Mouse (Mus musculus) spleen, postnatal 36 days (tissue): ENCODE measurements around the gene Cmc1.

ENCODE experiments used
- DNase-seq, 2 experiments: peaks; one replicate each; pipeline ENCODE4 v3.0.0; 2022; ENCODE audit warnings: low spot score in 2 of 2, mixed read lengths in 1 of 2

Cmc1 gene

GRCm38 (mm10) chr9:118149407-118150402 lies at the start of gene Cmc1:
TSS of gene Cmc1 (minus strand) at chr9:118150177.
- DNase-seq: peak; percentile 80 to 82

- no peak for DNase-seq
These were observed 48.6 kb upstream of the Cmc1 start for GRCm38 (mm10) chr9:118198557-118198956.

DNA sequence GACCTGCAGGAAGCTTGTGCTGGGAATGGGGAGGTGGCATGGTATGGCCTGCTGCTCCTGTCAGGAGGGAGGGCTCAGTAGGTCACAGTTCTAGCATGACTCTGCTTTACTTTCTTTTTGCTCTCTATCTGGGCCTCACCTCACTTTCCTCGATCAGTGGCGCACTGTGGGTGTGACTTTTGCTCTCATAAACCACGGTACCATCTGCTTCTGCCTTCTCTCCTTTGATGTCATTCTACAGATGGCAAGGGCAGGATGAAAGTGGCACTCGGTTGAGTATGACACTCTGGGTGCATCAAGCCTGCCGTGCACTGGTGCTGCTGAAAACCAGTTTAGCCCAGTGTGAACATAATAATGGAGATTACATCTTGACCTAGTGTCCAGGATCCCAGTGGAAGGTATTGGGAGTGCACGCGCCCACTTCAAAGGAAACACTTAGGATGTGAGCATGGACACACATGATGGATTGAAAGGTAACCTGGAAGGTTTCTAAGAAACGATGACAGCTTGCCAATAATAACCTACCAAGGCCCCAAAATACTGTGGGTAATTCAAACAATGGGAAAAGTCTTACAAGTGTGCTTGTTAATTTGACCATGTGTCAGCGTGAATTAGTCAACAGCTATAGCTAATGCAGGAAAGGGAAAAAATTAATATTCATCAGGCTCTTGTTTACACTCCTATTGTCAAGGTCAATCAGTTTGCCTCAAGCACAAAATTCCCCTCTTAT lies 46.8 kb upstream of the Cmc1 start:
- no peak for DNase-seq

GRCm38 (mm10) chr9:118193263-118193662 lies 43.3 kb upstream of the Cmc1 start:
- no peak for DNase-seq

DNA sequence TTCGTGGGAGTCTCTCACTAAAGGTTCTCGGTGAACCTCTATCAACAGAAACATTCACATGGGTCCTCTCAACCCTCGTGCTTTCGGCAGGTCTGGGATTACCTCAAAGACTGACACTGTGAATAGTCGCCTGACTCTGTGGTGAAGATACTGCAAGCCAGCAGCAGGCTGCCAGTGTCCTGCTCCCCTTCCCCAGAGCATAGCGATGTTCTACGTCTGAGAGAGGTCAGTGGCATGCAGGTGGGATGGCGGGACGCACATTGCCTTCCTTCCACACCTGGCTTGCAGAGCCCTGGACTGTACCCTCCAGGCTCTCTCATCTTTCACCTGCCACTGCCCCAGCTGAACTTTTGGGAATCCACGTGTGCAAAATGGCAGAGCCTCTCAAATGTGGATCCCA lies 41.3 kb upstream of the Cmc1 start:
- DNase-seq: no peak

GRCm38 (mm10) chr9:118188374-118188773 lies 38.4 kb upstream of the Cmc1 start:
- no peak for DNase-seq

DNA sequence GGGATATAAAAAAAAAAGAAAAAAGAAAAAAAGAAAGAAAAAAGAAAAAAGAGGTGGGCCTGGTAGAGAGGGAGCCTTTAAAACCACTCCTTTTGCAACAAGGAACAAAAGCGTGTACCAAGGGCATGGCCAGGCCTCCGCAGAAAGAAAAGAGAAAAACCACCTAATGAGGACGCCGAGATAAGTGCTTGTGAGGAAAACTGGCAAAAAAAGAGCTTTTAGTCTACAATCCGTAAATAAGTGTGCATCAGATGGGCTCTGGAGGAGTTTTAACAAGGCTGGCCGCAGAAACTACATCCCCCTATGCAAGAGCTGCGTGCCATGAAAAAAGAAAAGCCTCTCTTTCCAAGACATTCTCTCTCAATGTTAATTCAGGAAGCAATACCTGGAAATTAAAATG lies 37.4 kb upstream of the Cmc1 start:
- DNase-seq: no peak

DNA sequence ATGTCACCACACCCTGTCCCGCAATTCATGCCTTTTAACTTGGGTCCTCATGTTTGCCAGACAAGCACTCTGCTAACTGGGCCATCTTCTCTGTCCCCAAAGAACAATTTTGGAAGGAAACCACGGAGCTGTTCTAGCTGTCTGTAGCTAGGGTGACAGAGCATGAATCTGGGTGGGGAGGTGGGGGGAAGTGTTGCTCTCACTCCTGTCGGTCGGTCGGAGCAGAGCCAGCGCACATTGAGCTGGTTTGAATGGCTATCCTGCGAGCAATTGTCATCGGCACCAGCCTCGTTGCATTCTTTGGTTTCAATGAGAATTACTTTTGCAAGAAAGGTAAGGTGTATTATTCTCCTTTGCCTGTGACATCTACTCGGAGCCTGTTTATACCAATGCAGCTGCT lies 36.8 kb upstream of the Cmc1 start:
- DNase-seq: no peak

DNA sequence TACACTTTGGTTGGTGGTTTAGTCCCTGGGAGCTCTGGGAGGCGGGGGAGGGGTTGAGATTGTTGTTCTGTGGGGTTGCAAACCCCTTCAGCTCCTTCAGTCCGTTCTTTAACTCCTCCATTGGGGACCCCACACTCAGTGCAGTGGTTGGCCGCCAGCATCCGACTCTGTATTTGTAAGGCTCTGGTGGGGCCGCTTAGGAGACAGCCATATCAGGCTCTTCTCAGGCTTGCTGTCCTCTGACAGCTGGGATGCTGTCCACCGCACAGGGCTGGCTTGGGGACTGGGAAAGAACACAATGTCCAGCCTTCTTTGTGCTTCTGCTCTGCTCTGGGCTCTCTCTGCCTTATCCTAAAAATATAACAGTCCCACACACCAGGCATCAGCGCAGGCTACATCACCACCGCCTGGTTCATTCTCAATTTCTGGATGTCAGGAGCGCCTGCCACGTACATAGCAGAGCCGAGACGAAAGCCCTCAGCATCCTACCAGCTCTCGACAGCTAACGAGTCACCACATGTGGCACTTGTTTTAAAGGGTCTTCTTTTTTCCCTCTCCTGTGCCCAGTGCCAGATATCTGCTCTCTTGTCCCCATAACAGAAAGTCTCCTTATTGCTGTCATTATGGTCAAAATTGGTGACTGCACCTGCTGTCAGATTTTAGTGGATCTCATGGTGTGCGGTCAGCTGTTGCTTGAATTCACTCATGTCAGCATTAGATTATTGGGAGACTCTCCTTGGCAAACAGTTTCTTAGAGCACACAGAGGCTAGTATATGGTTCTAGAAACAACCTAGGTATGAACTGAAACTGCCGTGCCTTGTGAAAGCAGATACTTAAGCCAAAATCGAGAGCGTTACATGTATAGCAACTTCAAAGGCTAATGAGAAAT lies 29.4 kb upstream of the Cmc1 start:
- no peak for DNase-seq

DNA sequence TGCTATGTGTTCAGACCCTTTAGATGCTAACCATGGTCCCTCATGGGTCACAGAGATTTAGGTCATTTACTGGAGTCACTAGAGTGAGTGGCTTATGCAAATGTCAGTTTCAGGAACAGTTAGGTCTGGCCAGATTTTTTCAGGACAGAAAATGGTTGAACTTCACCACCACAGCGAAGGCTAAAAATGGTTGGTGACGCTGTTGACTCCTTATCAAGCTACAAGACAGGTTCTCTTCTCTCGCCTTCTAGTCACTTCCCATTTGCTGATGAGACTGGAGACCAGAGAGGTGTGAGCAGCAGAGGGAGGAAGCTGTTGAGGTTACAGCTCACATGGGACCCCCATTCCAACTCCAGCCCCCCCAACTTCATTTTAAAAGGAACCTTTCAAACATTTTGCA lies 26.7 kb upstream of the Cmc1 start:
- DNase-seq: no peak

DNA sequence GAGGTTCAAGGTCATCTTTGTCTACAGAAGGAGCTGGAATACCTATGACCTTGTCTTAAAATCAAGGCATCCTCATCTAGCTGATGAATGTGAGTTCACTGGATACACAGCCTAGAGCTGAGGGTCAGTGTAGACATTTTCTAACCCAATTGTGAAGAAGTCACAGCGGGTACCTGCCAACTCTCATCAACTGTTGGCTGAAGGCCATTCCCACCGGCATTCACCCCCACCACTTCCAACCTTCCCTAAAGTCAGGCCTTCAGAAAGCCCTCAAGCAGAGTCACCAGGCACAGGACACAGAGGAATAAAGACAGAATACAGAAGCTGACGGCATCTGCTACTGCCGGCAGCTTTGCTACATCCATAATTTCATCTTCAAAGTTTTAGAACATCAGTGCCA lies 25.4 kb upstream of the Cmc1 start:
- no peak for DNase-seq

DNA sequence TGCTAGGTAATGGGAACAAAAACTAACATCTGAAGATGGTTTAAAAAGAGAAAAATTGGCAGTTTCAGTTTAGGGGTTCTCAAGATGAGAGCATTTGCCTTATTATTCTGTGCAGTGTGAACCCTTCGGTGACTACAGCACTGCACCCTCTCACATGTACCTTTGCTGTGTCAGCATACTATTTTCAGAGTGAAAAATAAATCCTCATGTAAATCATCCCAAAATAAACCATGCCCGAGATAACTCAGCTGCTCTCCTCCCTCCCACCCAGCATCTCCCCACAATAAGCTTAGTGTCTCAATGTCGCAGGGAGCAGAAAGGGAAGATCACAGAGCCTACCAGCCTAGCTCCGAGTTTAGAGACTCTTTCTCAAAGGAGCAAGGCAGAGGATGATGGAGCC lies 23.1 kb upstream of the Cmc1 start:
- no peak for DNase-seq

GRCm38 (mm10) chr9:118168544-118168943 lies 18.6 kb upstream of the Cmc1 start:
- DNase-seq: peak; percentile 4 to 15

DNA sequence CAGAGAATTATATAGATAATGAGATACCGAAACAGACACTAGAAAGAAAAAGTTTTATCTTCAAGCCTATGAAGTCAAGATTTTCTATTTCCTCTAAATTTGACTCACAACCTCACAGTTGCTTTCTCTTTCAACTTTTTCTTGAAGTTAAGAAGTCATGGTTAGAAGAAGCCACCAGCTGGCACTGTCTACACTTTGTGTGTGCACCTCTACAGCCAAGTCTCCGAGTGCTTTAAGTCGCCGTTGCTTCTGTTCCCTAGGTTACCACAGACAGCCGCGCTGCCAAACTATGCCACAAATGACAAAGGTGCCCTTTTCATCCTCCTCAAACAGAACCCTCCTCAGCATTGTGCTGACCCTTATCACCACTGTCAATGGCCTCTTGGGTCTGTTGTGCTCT lies 17.6 kb upstream of the Cmc1 start:
- peak in 1 of 2 experiments; percentile 7 for DNase-seq

- no peak for DNase-seq
These were observed 11.6 kb upstream of the Cmc1 start for GRCm38 (mm10) chr9:118161536-118161935.

DNA sequence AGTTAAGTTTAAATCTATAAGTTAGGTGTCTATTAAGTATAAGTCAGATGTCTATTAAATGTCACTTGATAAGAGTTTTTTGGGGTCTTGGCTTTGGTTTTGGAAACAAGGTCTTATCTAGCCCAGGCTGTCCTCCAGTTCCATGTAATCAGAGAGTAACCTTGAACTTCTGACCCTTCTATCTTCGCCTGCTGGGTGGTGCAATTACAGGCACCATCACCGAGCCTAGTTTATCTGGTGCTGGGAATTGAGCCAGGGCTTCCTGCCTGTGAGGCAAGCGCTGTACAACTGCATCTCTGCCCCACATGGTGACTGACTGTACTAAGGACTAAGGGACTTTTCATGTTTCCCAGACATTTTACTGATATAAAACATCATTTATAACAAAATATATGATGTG lies 10.0 kb upstream of the Cmc1 start:
- no peak for DNase-seq

GRCm38 (mm10) chr9:118158201-118158600 lies 8.2 kb upstream of the Cmc1 start:
- no peak for DNase-seq

- no peak for DNase-seq
These were observed 7.3 kb upstream of the Cmc1 start for GRCm38 (mm10) chr9:118157234-118157633.

GRCm38 (mm10) chr9:118154666-118155065 lies 4.7 kb upstream of the Cmc1 start:
- DNase-seq: no peak

DNA sequence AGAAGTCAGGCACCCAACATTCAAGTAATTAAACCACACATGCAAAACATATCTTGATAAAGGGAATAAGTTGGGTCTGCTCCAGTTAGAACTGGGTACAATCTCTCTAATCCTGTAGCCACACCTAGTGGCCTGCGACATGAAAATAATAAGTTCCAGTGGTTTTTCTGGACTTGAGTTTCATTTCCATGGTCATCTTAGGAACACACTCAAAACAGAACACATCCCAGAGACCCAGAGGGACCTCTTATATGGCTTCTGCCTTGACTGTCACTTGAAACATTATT lies 1.2 kb upstream of the Cmc1 start:
- DNase-seq: no peak

GRCm38 (mm10) chr9:118150429-118151220 lies 648 bp upstream of the Cmc1 start:
- no peak for DNase-seq
